Mouse (Mus musculus) forebrain, embryonic 10.5 days (tissue): ENCODE results near the gene Retnlg. TPM values are rescaled to one million over a fixed set of nuclear protein-coding genes. Genes with fewer than 3 reads are reported as not detected.

Source experiments
- DNase-seq: peaks from one replicate; pipeline ENCODE4 v3.0.0-alpha.2; 2017; ENCODE audit warnings: low spot score; ENCODE audit errors: extremely low spot score
- H3K27ac ChIP-seq: fragments of 300-500 bp; sonication (generic); 2 replicates; pipeline ENCODE4 v1.5.1; 2016; ENCODE audit warnings: mild to moderate bottlenecking
- H3K27me3 ChIP-seq: fragments of 300-500 bp; sonication (generic); 2 replicates; pipeline ENCODE4 v1.6.1; 2016; ENCODE audit warnings: mild to moderate bottlenecking; ENCODE audit not compliant: poor library complexity, severe bottlenecking
- H3K36me3 ChIP-seq: fragments of 300-500 bp; sonication (generic); replicated peaks from 2 replicates; pipeline ENCODE4 v1.6.1; 2016; ENCODE audit warnings: mild to moderate bottlenecking, moderate library complexity
- H3K4me1 ChIP-seq: fragments of 300-500 bp; sonication (generic); 2 replicates; pipeline ENCODE4 v1.6.1; 2016
- H3K4me3 ChIP-seq: fragments of 300-500 bp; sonication (generic); 2 replicates; pipeline ENCODE4 v1.5.1; 2016; ENCODE audit warnings: mild to moderate bottlenecking, moderate library complexity
- H3K9me3 ChIP-seq: fragments of 300-500 bp; sonication (generic); 2 replicates; pipeline ENCODE4 v1.6.1; 2016; ENCODE audit warnings: mild to moderate bottlenecking, moderate library complexity
- WGBS: fragments of 180-500 bp; shearing (Covaris S2); methylation state at CpG from one replicate; pipeline ENCODE4 v1.1.7; 2016; 5-methylcytosine and 5-hydroxymethylcytosine counted together
- polyA plus RNA-seq: library from polyadenylated mRNA; unstranded; fragments of >200 nt; fragmentation: Nextera tagmentation; extraction: Ambion mirVana; gene quantifications from 2 replicates; pipeline ENCODE4 v1.2.1, GENCODE M21; 2016

The Retnlg gene
- polyA plus RNA-seq, 1 experiment from 2014 or later: not detected

- no peak overlapping the region for H3K27ac ChIP-seq
- no peak overlapping the region for H3K4me3 ChIP-seq
- 89% methylated on average over 1 of the region's 1 CpGs for WGBS
- H3K27me3 ChIP-seq: no peaks in the 10 kb centered on the region
- H3K36me3 ChIP-seq: no peaks in the 10 kb centered on the region
- no peaks in the 10 kb centered on the region for H3K4me1 ChIP-seq
- no peak for DNase-seq
- no peaks in the 10 kb centered on the region for H3K9me3 ChIP-seq
These were observed 27.4 kb downstream of the Retnlg start for GRCm38 (mm10) chr16:48899868-48900267.

DNA sequence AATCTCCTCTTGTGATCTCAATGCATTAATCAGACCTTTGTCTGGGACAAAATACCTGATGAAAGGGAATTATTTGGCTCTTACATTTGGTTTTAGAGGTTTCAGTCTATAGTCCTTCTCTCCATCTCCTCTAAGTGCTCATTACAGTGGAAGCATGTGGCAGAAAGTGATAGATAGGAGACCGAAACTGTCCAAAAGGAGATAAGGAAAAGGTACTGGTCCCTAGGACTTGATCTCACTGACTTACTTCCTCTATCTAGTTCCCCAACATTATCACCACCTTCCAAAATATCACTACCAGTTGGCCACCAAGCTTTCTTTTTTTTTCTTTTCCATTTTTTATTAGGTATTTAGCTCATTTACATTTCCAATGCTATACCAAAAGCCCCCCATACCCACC is 38.8 kb downstream of the Retnlg start:
- Histone ChIP-seq H3K4me1 (no peaks in the 10 kb centered on the region), H3K27ac (no peak overlapping the region), H3K27me3 (no peaks in the 10 kb centered on the region), H3K4me3 (no peak overlapping the region), H3K36me3 (no peaks in the 10 kb centered on the region), H3K9me3 (no peaks in the 10 kb centered on the region)
- 96% methylated on average over 1 of the region's 1 CpGs for WGBS
- no peak for DNase-seq

GRCm38 (mm10) chr16:48913206-48913605 is 40.8 kb downstream of the Retnlg start:
- H3K36me3 ChIP-seq: no peaks in the 10 kb centered on the region
- no peak overlapping the region for H3K4me3 ChIP-seq
- H3K4me1 ChIP-seq: no peaks in the 10 kb centered on the region
- no peaks in the 10 kb centered on the region for H3K27me3 ChIP-seq
- DNase-seq: no peak
- H3K9me3 ChIP-seq: no peaks in the 10 kb centered on the region
- no peak overlapping the region for H3K27ac ChIP-seq
- WGBS: 96% methylated on average over 3 of the region's 3 CpGs

- Histone ChIP-seq H3K9me3 (no peaks in the 10 kb centered on the region; the same call in 1 of the 2 replicates), H3K4me3 (no peak overlapping the region), H3K36me3 (peaks cover 82% of the 10 kb centered on the region), H3K4me1 (no peaks in the 10 kb centered on the region), H3K27me3 (no peaks in the 10 kb centered on the region), H3K27ac (no peak overlapping the region)
- no peak for DNase-seq
- 95% methylated on average over 1 of the region's 1 CpGs for WGBS
These were observed 51.3 kb downstream of the Retnlg start for GRCm38 (mm10) chr16:48923724-48924123.

Other genes with a start within 250 kb of the Retnlg start
- not detected in 2 replicates for gene Trat1, start 100.6 kb upstream of the Retnlg start, polyA plus RNA-seq
- not detected in 2 replicates for gene Retnlb, start 55.8 kb upstream of the Retnlg start, polyA plus RNA-seq
- not detected in 2 replicates for gene Retnla, start 30.1 kb upstream of the Retnlg start, polyA plus RNA-seq
- 36.0 and 40.0 TPM in 2 replicates for gene Dzip3, start 121.5 kb downstream of the Retnlg start, polyA plus RNA-seq
- gene Cip2a, start 121.6 kb downstream of the Retnlg start, polyA plus RNA-seq: 49.4 and 50.7 TPM in 2 replicates
- gene Myh15, start 184.9 kb downstream of the Retnlg start, polyA plus RNA-seq: not detected in 2 replicates